Mouse (Mus musculus): ENCODE data around the gene Fam219a.

Fam219a gene

DNA sequence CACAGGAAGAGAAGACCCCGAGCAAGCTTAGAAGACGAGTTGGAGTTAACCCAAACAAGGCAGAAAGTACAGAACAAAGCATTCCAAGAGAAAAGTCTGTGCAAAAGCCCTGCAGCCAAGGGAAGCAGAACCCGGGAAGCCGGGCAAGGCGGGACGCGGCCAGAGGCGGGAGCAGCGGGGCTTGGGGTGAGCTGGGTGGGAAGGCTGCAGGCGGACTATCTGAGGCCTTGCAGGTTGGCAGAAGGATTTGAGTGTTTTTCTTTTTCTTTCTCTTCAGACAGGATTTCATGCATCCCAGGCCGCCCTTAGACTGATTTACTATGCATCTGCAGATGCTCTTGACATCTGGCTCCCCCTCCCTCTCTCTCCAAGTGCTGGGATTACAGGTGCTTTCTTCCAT lies 16.2 kb downstream of the Fam219a start:
- DNase-seq: peak; percentile 35

DNA sequence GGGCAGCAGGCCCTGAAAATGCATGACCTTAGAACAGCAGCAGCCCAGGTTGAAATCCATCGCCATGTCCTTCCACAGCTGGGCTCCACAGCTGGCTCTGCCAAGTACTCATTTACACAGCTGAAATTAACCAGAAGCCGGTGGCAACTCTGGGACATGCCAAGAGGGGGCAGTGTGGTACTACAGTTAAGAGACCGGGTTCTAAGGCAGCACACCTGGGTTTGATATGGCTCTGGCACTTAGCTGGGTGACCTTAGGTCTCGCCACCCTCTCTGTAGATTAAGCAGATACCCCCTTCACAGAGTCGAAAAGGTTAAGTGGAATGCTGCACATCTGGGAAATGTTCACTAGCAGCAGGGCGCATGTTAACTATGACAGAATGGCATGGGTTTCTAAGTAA lies 16.8 kb downstream of the Fam219a start:
- DNase-seq: peak; percentile 86

DNA sequence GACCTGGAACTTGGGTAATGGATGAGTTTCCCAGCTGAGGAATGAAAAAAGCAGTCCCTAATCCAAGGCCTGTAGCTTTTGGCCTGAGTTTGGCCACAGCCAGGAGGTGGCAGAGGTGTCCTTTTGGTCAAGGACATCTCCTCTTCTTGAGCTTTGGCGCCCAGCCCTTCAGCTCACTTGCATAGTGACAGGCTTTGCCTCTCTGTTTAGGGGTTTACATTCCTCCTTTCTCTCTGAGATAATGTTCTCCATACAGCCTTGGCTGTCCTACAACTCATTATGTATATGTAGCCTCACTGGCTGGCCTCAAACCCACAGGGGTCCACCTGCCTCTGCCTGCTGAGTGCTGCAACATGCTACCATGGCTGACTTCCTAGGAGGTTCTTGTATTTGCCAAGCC lies 22.3 kb downstream of the Fam219a start:
- no peak for DNase-seq

DNA sequence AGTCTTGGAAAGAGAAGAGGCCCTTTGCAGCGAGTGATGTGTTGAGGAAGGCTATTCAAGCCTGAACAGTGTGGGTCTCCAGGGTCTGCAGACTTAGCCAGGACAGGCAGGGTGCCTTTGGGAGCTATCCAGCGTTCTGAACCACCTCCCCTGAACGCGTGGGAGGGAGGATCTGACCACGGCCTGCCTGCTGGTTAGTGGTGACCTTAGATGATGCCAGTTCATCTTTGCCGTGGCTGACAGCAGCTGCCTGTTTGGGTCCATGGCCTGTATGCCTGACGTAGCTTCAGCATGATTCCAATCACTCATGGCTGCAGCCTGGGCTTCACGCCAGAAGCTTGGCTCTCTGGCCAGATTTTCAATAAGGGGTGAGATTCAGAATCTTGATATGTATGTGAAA lies 23.4 kb downstream of the Fam219a start:
- DNase-seq: peak; percentile 65

DNA sequence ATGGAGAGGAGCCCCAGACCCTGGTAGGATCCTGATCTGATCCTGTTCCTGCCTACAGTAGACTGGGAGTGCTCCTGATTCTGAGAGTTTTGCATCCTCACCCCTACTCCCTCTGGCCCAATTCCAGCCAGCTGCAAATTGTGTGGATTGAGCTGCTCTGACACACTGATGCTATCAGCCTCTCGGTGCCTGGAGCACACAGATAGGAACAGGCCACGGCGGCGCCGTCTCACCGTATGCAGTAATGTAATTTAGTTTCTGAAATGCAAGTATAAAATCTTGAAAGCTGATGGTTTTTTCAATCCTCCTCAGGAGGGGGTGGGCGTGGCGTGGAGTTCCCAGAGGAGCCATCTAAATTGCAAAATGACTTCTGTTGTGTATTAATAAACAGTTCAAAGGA lies 27.2 kb downstream of the Fam219a start:
- no peak for DNase-seq

GRCm38 (mm10) chr4:41534866-41535265 lies 34.5 kb downstream of the Fam219a start:
- DNase-seq: no peak

DNA sequence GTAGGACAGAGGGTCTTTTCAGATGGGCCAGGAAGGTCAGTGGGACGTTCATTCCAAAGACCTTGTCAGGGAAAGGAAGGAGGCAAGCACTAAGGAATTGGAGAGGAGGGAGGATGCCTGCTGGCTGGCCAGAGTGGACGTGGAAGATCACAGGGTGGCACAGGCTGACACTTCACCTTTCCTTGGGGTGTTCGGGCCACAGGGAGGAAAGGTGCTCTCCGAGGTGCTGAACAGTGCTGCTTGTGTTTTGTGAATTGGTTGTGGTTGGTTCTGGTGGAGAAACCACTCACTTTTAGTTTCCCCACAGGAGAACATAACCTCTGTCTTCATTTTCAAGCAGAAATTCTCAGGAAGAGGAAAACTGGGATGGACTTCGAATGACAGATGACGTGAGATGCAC lies 36.9 kb downstream of the Fam219a start:
- peak; percentile 72 for DNase-seq

- peak; percentile 33 for DNase-seq
Observed at GRCm38 (mm10) chr4:41527996-41528395, 41.3 kb downstream of the Fam219a start.

- peak; percentile 41 for DNase-seq
Observed at GRCm38 (mm10) chr4:41527076-41527475, 42.3 kb downstream of the Fam219a start.

DNA sequence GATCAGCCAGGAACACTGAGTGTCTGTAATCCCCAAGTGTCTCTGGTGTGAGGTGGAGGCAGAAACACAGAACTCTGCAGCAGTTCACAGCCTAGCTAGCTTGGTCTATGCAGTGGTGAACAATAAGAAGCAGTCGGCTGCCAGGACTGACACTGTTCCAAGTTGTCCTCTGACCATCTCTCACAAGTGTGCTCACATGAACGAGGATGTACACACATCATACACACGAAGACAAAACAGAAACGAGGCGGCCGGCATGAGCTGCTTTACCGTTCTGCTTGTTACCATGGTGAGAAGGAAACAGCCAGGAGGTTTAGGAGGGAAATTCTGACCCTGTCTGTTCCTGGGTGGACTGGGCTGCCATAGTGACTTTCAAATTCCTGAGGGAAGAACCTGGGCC lies 42.8 kb downstream of the Fam219a start:
- peak; percentile 28 for DNase-seq

DNA sequence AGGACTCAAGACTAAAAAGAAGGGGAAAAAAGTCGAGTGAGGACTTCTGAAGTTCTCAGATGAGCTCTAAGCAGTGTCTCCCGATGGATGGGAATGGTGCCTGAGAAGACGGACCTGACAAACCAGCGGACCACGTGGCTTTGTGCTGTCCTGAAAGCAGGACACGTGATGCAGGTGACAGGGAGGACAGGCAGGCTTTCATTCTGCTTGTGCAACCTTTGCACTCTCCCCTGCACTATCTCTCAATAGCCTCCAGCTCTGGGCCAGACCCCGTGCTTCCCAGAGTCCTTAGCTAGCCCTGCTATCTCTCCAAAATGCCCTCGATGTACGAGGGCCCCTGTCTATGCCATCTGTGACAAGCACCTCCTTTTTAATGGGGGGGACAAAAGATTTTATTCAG lies 44.5 kb downstream of the Fam219a start:
- DNase-seq: no peak

GRCm38 (mm10) chr4:41523839-41524238 lies 45.5 kb downstream of the Fam219a start:
- DNase-seq: no peak

GRCm38 (mm10) chr4:41522788-41523187 lies 46.5 kb downstream of the Fam219a start:
- peak; percentile 49 for DNase-seq

DNA sequence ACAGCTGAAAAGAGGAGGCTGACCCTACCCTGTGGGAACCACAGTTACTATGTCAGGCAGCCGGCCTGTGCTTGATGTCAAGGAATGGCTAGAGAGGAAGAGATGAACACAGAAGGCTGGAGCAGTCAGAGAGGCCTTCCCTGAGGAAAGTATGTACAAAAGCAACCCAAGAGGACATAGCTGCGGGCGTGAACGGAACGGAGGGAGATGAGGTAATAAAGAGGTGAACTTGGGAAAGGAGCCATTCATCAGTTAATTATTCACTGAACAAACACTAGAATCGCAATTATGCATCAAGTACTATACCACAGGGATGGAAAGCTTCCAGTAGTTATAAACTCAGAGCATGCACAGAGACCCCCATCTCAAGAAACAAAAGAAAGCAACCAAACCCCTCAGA lies 47.2 kb downstream of the Fam219a start:
- no peak for DNase-seq

DNA sequence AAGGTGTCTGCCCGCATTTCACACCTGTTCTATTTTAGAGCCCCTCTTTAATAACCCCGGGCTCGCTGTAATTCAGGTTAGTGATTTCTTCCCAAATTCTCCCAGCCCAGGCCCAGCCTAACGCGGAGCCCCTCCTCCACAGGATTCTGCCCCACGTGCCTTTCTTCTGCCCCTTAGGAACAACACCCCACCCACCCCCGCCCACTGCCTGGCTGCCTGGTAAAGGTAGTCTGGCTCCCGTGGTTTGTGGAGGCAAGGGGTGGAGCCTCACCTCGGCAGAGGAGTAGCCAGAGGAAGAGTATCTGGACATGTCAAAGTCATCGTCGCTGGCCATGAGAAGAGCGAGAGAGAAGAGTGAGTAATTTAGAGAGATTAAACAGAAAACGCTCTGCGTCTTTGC lies 48.7 kb downstream of the Fam219a start:
- no peak for DNase-seq

- DNase-seq: no peak
Observed at GRCm38 (mm10) chr4:41519195-41519594, 50.1 kb downstream of the Fam219a start.

GRCm38 (mm10) chr4:41518349-41518748 lies 51.0 kb downstream of the Fam219a start:
- no peak for DNase-seq

DNA sequence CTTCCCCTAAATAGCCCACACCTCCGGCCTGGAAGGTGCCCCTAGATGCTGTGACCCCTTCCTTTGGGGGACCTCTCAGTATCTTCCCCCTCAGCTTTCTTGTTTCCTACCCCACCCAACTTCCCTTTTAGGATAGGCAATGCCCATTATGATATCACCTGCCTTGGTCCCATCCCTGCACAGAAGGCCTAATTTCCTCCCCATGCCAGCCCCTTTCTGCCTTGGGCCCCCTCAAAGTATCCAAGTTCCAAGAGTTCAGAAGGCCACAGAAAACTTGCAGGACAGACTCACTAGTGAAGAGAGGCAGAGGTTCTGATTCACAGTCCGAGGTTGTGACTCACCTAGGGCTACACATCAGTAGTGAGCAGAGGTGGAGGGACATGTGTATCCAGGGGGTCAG lies 52.1 kb downstream of the Fam219a start, which contains the start of gene 1110017D15Rik:
Gene 1110017D15Rik (minus strand): TSS at position 101 of the 400 bp plus-strand sequence.
- no peak for DNase-seq

DNA sequence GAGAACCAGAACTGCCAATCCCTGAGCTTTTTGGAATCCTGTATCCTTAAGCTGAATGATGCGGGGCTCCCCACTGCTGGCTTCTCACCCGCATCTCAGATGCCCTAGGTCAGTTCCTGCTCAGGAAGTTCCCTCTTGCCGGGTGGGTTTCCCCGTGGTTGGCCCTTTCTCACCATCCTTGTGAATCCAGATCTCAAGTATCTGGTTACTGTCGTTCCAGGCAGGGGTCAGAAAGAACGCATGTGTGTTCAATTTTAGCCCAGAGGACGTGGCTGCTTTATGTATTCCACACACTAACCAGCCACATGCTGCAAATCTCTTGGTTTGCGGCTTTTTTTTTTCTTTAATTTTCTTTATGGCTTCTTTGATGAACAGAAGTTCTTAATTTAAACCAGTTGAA lies 55.6 kb downstream of the Fam219a start:
- peak; percentile 69 for DNase-seq

DNA sequence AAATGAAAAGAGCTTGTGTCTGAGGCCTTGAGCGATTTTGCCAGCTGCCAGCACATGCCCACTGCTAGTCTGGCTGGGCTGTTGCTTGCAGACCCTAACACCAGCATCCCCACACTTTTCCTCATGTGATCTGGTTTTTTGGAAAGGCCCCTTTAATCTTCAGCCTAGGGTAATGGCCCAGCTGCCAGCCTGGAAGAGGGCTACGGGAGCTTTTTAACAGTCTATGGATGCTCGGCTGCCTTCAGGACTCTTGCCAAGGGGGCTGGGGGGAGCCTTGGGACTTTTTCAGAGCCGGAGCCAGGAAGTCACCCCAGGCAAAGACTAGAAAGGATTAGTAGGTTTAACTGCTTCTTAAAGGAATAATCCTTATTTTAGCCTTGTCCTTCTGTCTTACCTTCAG lies 56.0 kb downstream of the Fam219a start:
- peak; percentile 19 for DNase-seq

GRCm38 (mm10) chr4:41507998-41508397 lies 61.3 kb downstream of the Fam219a start:
- no peak for DNase-seq

DNA sequence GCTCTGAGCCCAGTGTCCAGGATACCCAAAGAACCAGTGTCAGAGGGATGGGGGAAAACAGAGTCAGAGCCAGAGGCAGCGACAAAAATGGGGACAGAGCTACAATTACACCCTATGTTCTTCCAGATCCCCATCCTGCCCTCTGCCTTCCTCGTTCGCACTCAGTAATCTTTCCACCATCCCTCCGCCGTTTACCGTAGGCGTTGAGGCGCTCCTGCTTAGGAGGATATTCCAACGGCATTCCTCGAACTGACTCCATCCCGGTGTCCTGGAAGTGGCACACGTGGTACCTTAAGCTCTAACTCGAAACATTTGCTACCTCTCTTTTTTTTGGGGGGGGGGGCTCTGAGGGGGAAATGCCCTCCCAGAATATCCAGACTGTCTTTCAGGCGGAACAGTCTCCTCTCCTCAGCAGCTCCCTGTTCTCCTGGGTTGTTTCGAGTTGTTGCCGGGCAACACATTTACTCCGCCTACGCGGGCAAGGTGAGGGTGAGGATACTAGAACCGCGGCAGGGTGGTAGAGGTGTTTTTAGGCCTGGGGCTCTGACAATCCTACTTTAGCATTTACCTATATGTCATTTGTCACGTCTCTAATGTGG lies 61.9 kb downstream of the Fam219a start:
- peak; percentile 57 for DNase-seq

DNA sequence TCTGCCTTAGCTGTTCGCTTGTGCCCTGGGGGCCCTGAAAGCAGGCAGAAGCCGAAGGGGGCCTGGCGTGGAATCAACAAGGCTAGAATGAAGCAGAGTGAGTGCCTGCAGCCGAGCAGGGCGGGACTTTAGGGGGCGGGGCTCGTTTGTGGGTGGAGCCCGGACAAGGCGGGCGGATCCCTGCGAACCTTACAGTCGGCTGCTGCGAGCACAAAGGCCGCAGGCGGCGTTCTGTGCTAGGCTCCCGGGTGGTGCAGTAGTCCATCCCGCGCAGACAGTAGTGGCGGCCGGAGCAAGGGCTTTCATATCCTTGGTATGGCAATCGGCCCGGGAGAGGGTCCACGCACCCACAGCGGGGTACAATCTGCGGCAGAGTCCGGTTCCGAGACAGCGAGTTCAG lies 62.4 kb downstream of the Fam219a start:
- DNase-seq: peak; percentile 95

DNA sequence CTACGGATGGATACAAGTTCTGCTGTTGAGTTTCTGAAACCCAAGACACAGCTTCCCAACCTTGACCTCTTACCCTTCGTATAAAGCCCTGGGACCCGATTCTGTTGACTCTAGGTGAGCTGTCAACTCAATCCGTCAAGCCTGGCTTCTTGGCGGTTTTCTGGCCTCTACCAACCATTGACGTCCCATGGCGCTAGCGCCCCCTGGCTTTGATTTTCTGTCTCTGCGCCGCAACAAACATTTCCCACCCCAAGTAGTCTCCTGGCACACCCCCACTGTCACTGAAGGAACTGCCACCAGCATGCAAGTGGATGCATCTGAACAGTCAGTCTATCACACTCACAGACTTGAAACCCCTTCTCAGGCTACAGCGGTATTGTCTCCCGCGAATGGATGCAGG lies 63.2 kb downstream of the Fam219a start:
- DNase-seq: peak; percentile 73

GRCm38 (mm10) chr4:41505131-41505551 lies 64.2 kb downstream of the Fam219a start:
- no peak for DNase-seq
